8 mouse cellular contexts compared by ENCODE assay signal in the genomic region with DNA sequence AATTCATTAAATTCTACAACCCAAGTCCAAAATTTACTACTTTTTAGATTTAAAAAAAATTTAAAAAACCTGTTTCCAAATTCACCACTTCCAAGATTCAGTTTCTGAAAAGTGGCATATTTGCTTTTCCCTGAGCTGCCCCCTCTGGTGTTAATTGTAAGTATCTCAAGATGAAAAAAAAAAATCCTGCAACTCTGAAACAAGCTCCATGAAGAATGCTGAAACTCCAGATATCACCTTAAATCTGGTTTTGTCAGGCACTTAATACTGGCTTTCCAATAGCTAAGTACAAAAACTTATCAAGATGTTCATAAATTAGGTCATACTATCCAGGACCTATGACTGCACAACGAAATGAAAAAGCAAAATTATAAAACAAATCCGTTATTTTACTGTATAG. TPM values are rescaled to one million over a fixed set of nuclear protein-coding genes. Genes with fewer than 3 reads are reported as not detected.
DNase-seq lines count a peak whose midpoint lies in the region; ATAC-seq and TF ChIP-seq lines count a peak whose summit lies in the region.

No protein-coding gene starts in this region.

- TF ChIP-seq RAD21 in CH12.LX (IDR thresholded peaks at IDR 0.05; ENCODE audit: low read depth, low read length) = no peak

- peaks cover 36% of the 10 kb centered on the region for H3K4me1 ChIP-seq in erythroblast, embryonic 14.5 days (ENCODE audit: control insufficient read depth)
- H3K4me1 ChIP-seq in CH12.LX (ENCODE audit: control insufficient read depth in 1 of 2, insufficient read depth in 2 of 2) = peaks cover 0 to 42% of the 10 kb centered on the region in 2 experiments; a peak in 2 of 4 replicates
- H3K4me1 ChIP-seq in forebrain, postnatal 0 days (ENCODE audit: insufficient read depth) = peaks cover 19% of the 10 kb centered on the region

- DNase-seq in CH12.LX (ENCODE audit: extremely low read depth) = peak; percentile 50
- peak; percentile 47 for DNase-seq in forebrain, postnatal 0 days
- DNase-seq in lung, postnatal 36 days = peak; percentile 21
- DNase-seq in urinary bladder, postnatal 36 days (ENCODE audit: low spot score in 2 of 2) = no peak
- no peak for DNase-seq in right cerebral cortex, postnatal 4 days
- DNase-seq in left cerebral cortex, postnatal 25 days (ENCODE audit: low spot score in 2 of 2) = no peak

- peaks cover 72% of the 10 kb centered on the region for H3K36me3 ChIP-seq in erythroblast, embryonic 14.5 days (ENCODE audit: control insufficient read depth)
- peaks cover 34 to 48% of the 10 kb centered on the region in 2 experiments for H3K36me3 ChIP-seq in CH12.LX (replicated peaks in 1 of 2; ENCODE audit: control insufficient read depth in 1 of 2, insufficient read depth in 1 of 2, low read length in 1 of 2)
- H3K36me3 ChIP-seq in forebrain, postnatal 0 days (ENCODE audit: insufficient read depth) = peaks cover 28% of the 10 kb centered on the region

- peak overlapping the region; percentile 100 for H3K4me3 ChIP-seq in erythroblast, embryonic 14.5 days (replicated peaks)
- H3K4me3 ChIP-seq in CH12.LX (replicated peaks in 1 of 3; ENCODE audit: low read depth in 2 of 3, low read length in 2 of 3, poor library complexity in 1 of 3) = peak overlapping the region; percentile 56 to 94 (median 71)
- peak overlapping the region; percentile 90 for H3K4me3 ChIP-seq in forebrain, postnatal 0 days (ENCODE audit: low read depth, low read length)

- TF ChIP-seq EP300 in CH12.LX (IDR thresholded peaks at IDR 0.05; ENCODE audit: low read length) = no peak

- dilution Hi-C loops in CH12.LX (cut with MboI; ENCODE audit: extremely low pct_ligation_motif_present, extremely low pct_unique_long_range_greater_than_20kb, low sequenced_read_pairs) = no loop called here

- H3K4me2 ChIP-seq in CH12.LX (ENCODE audit: insufficient read depth, low read depth, poor library complexity, severe bottlenecking) = peak overlapping the region; percentile 24; the same call in 1 of the 2 replicates
- H3K4me2 ChIP-seq in forebrain, postnatal 0 days (ENCODE audit: low read depth) = peak overlapping the region; percentile 60

- H3K9ac ChIP-seq in CH12.LX (ENCODE audit: insufficient read depth, low read depth) = peak overlapping the region; percentile 100; the same call in 1 of the 2 replicates
- no peak overlapping the region for H3K9ac ChIP-seq in forebrain, postnatal 0 days

- WGBS in forebrain, postnatal 0 days = 0% methylated on average over 2 of the region's 2 CpGs

- in situ Hi-C loops in CH12.LX (cut with MboI; ENCODE audit: low pct_ligation_motif_present, low pct_unique_long_range_greater_than_20kb, low sequenced_read_pairs) = no loop called here

- intact Hi-C loops in left cerebral cortex, postnatal 25 days (cut with DNase I) = loop anchor here (1.0 to 2.0 kb wide), 2 partner anchors 83 to 113 kb away; no protein-coding TSS in a partner anchor

- peaks cover 64% of the 10 kb centered on the region for H3K79me2 ChIP-seq in CH12.LX (replicated peaks; ENCODE audit: control insufficient read depth, extremely low read depth, insufficient read depth, poor library complexity, severe bottlenecking)

- no peak for TF ChIP-seq POLR2A in CH12.LX (IDR thresholded peaks at IDR 0.05; ENCODE audit: low read depth, low read length)

- TF ChIP-seq CTCF in CH12.LX (conservative IDR thresholded peaks at IDR 0.05 in 1 of 2, IDR thresholded peaks at IDR 0.05 in 1 of 2; ENCODE audit: low read depth in 2 of 2, low read length in 2 of 2) = no peak
- peak; percentile 43 for TF ChIP-seq CTCF in forebrain, postnatal 0 days (IDR thresholded peaks at IDR 0.05; ENCODE audit: low read depth)

- H3K27me3 ChIP-seq in erythroblast, embryonic 14.5 days (ENCODE audit: control insufficient read depth) = no peaks in the 10 kb centered on the region
- H3K27me3 ChIP-seq in CH12.LX (replicated peaks) = no peaks in the 10 kb centered on the region
- no peaks in the 10 kb centered on the region for H3K27me3 ChIP-seq in forebrain, postnatal 0 days (ENCODE audit: insufficient read depth, low read length)

- no peak for ATAC-seq in erythroblast, adult 5-6 weeks (replicated peaks; ENCODE audit: low FRiP score, poor library complexity, severe bottlenecking)
- no peak for ATAC-seq in forebrain, postnatal 0 days

- H3K9me3 ChIP-seq in erythroblast, embryonic 14.5 days (ENCODE audit: control insufficient read depth, low read length) = no peaks in the 10 kb centered on the region
- H3K9me3 ChIP-seq in CH12.LX (replicated peaks; ENCODE audit: low read length) = no peaks in the 10 kb centered on the region
- no peaks in the 10 kb centered on the region for H3K9me3 ChIP-seq in forebrain, postnatal 0 days (ENCODE audit: low read length)

- H3K27ac ChIP-seq in CH12.LX (ENCODE audit: insufficient read depth, low read depth) = no peak overlapping the region
- no peak overlapping the region for H3K27ac ChIP-seq in forebrain, postnatal 0 days (ENCODE audit: low read depth, low read length)

TF ChIP-seq in CH12.LX, 34 proteins besides CTCF, POLR2A, EP300 and RAD21:
- TF ChIP-seq MAX (IDR thresholded peaks at IDR 0.05; ENCODE audit: low read length) (no peak), ZNF384 (IDR thresholded peaks at IDR 0.05; ENCODE audit: low read depth, low read length) (no peak), RCOR1 (conservative IDR thresholded peaks at IDR 0.05; ENCODE audit: low read depth, low read length) (no peak)

RNA-seq across cellular contexts. Expression of gene Hnrnpa2b1, which starts 2.0 kb away (rescaled TPM):
- polyA plus RNA-seq in erythroblast, embryonic 14.5 days (2012) = 37.4 and 41.9 TPM in 2 replicates
- 435 and 484 TPM in 2 replicates for total RNA-seq in erythroblast, adult 5-6 weeks (2015; ENCODE audit: low replicate concordance)
- total RNA-seq in erythroblast, adult 5-6 weeks (2017; ENCODE audit: low replicate concordance) = 397 and 928 TPM in 2 replicates
- total RNA-seq in CH12.LX (2012; rRNA removed) (500 and 668 TPM in 2 replicates), CH12.LX (2014; rRNA removed) (710 and 855 TPM in 2 replicates)
- polyA plus RNA-seq in CH12.LX (2012; ENCODE audit: insufficient read length, low read depth) = 1,854 and 1,994 TPM in 2 replicates
- total RNA-seq in forebrain, postnatal 0 days (2014; rRNA removed) = 328 and 431 TPM in 2 replicates
- 803 and 955 TPM in 2 replicates for polyA plus RNA-seq in forebrain, postnatal 0 days (2015; fragmentation: Nextera tagmentation; extraction: Ambion mirVana)
- total RNA-seq in left cerebral cortex, postnatal 25 days (2021) = 100 to 1,000 TPM; 422 to 444 TPM

RNA-seq across cellular contexts. Expression of gene Cbx3, which starts 2.5 kb away (rescaled TPM):
- 5.9 and 6.6 TPM in 2 replicates for polyA plus RNA-seq in erythroblast, embryonic 14.5 days (2012)
- 84.6 and 122 TPM in 2 replicates for total RNA-seq in erythroblast, adult 5-6 weeks (2015; ENCODE audit: low replicate concordance)
- total RNA-seq in erythroblast, adult 5-6 weeks (2017; ENCODE audit: low replicate concordance) = 119 and 148 TPM in 2 replicates
- total RNA-seq in CH12.LX (2012; rRNA removed) (145 and 199 TPM in 2 replicates), CH12.LX (2014; rRNA removed) (300 and 350 TPM in 2 replicates)
- 197 and 258 TPM in 2 replicates for polyA plus RNA-seq in CH12.LX (2012; ENCODE audit: insufficient read length, low read depth)
- 213 and 227 TPM in 2 replicates for total RNA-seq in forebrain, postnatal 0 days (2014; rRNA removed)
- polyA plus RNA-seq in forebrain, postnatal 0 days (2015; fragmentation: Nextera tagmentation; extraction: Ambion mirVana) = 514 and 653 TPM in 2 replicates
- total RNA-seq in left cerebral cortex, postnatal 25 days (2021) = 100 to 1,000 TPM; 134 to 138 TPM

RNA-seq across cellular contexts. Expression of gene Nfe2l3, which starts 35.2 kb away (rescaled TPM):
- polyA plus RNA-seq in erythroblast, embryonic 14.5 days (2012) = not detected in 2 replicates
- total RNA-seq in erythroblast, adult 5-6 weeks (2015; ENCODE audit: low replicate concordance) = 0.42 TPM in 1 of 2 replicates, not detected in the other
- total RNA-seq in erythroblast, adult 5-6 weeks (2017; ENCODE audit: low replicate concordance) = not detected in 2 replicates
- total RNA-seq in CH12.LX (2012; rRNA removed) (0.17 and 0.21 TPM in 2 replicates), CH12.LX (2014; rRNA removed) (not detected in 2 replicates)
- 0.14 and 0.38 TPM in 2 replicates for polyA plus RNA-seq in CH12.LX (2012; ENCODE audit: insufficient read length, low read depth)
- 15.0 and 29.2 TPM in 2 replicates for total RNA-seq in forebrain, postnatal 0 days (2014; rRNA removed)
- 11.4 and 11.7 TPM in 2 replicates for polyA plus RNA-seq in forebrain, postnatal 0 days (2015; fragmentation: Nextera tagmentation; extraction: Ambion mirVana)
- total RNA-seq in left cerebral cortex, postnatal 25 days (2021) = 1 to 10 TPM; 1.7 to 2.2 TPM

RNA-seq across cellular contexts. Expression of gene Snx10, which starts 56.1 kb away (rescaled TPM):
- polyA plus RNA-seq in erythroblast, embryonic 14.5 days (2012) = 0.02 TPM in 1 of 2 replicates, not detected in the other
- total RNA-seq in erythroblast, adult 5-6 weeks (2015; ENCODE audit: low replicate concordance) = 17.8 and 21.7 TPM in 2 replicates
- total RNA-seq in erythroblast, adult 5-6 weeks (2017; ENCODE audit: low replicate concordance) = 14.5 and 15.3 TPM in 2 replicates
- total RNA-seq in CH12.LX (2012; rRNA removed) (25.1 and 27.6 TPM in 2 replicates), CH12.LX (2014; rRNA removed) (84.7 and 92.0 TPM in 2 replicates)
- 46.2 and 54.9 TPM in 2 replicates for polyA plus RNA-seq in CH12.LX (2012; ENCODE audit: insufficient read length, low read depth)
- 76.3 and 96.5 TPM in 2 replicates for total RNA-seq in forebrain, postnatal 0 days (2014; rRNA removed)
- polyA plus RNA-seq in forebrain, postnatal 0 days (2015; fragmentation: Nextera tagmentation; extraction: Ambion mirVana) = 78.4 and 92.6 TPM in 2 replicates
- total RNA-seq in left cerebral cortex, postnatal 25 days (2021) = 100 to 1,000 TPM; 108 to 116 TPM

Comparison
In these comparisons a context has a peak if more than half of its experiments do, and no peak if none do; other contexts are left out.
1. DNase-seq: peak in CH12.LX (single experiment), forebrain, postnatal 0 days (single experiment) and lung, postnatal 36 days (single experiment); none in urinary bladder, postnatal 36 days (0 of 2), right cerebral cortex, postnatal 4 days (single experiment) and left cerebral cortex, postnatal 25 days (0 of 2).
2. Peak in every context shown above with its lines, with median percentiles within 50 percentile points of each other: H3K4me3 ChIP-seq.